Mouse (Mus musculus): Measurements from ENCODE around the gene Map3k4.

- TF ChIP-seq CEBPB (IDR thresholded peaks at IDR 0.05; ENCODE audit: insufficient read depth, poor library complexity, severe bottlenecking) (no peak), POLR2A (IDR thresholded peaks at IDR 0.05; ENCODE audit: insufficient read length, low read depth) (no peak), USF1 (IDR thresholded peaks at IDR 0.05; ENCODE audit: low read depth) (no peak)
These were observed 113.9 kb downstream of the Map3k4 start for GRCm38 (mm10) chr17:12204689-12205014.

Measured in myocyte (in vitro differentiated cells).